Mouse (Mus musculus) liver, adult (tissue): ENCODE results near the gene Prr29.

Experiments
- GATA4 ChIP-seq: IDR thresholded peaks from 2 replicates; pipeline ENCODE4 v1.6.1; 2014; ENCODE audit warnings: mild to moderate bottlenecking, low read length; ENCODE audit not compliant: insufficient replicate concordance

The Prr29 gene

DNA sequence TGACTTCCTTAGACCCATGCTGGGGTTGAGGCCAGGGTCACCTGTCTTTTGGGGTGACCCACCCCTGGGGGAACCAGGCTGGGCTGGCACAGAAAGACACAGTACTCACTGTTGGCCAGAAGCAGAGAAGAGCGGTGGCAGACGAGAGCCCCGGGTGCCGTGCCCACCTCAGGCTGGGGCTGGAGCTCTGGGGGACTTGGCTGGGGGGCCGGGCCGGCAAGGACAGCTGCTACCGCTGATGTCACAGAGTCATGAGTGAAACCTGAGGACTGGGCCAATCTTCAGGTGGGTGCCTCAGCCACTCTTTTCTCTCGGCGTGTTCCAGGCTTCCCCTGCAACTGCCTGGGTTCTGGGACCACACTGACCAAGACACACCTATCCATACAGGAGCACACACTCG, at the start of gene Prr29:
Prr29 (plus strand) TSS at position 107 of the 400 bp plus-strand sequence.
- TF ChIP-seq GATA4, result no peak

DNA sequence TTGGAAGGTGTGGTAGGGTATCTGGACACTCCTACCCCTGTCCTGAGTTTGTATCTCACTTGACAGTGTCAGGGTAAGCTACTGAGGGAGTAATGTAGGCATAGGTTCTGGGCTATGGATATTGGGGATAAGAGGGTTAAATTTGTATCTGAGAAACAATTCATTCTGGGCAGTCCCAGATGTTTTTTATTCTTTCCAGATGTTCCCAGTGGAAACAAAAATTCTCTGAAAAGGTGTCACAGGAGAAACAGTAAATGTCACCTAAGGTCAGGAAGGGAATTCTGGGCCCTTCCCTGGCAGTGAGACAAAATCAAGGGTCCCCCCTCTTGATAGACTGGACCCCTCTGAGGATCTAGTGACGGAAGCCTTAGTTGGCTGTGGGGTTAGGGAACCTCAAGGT, 48.9 kb upstream of the Prr29 start:
- no peak for TF ChIP-seq GATA4

DNA sequence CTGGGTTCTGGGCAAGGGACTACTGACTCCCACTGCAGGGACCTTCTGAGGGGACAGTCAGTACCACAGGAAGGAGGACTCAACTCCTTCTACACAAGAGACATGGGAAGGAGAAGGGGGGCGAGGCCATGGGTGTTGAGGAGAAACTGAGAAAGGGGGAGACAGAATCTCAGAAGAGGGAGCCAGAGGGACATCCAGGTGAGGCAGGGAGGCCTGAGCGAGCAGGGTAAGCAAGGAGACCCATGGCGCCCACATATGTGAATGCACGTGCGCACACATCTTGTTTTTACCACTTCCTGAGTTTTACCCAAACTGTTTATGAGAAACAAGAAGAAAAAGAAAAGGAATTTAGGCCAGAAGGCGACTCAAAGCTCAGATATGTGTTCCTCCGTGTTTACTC, 47.5 kb upstream of the Prr29 start:
- no peak for TF ChIP-seq GATA4

DNA sequence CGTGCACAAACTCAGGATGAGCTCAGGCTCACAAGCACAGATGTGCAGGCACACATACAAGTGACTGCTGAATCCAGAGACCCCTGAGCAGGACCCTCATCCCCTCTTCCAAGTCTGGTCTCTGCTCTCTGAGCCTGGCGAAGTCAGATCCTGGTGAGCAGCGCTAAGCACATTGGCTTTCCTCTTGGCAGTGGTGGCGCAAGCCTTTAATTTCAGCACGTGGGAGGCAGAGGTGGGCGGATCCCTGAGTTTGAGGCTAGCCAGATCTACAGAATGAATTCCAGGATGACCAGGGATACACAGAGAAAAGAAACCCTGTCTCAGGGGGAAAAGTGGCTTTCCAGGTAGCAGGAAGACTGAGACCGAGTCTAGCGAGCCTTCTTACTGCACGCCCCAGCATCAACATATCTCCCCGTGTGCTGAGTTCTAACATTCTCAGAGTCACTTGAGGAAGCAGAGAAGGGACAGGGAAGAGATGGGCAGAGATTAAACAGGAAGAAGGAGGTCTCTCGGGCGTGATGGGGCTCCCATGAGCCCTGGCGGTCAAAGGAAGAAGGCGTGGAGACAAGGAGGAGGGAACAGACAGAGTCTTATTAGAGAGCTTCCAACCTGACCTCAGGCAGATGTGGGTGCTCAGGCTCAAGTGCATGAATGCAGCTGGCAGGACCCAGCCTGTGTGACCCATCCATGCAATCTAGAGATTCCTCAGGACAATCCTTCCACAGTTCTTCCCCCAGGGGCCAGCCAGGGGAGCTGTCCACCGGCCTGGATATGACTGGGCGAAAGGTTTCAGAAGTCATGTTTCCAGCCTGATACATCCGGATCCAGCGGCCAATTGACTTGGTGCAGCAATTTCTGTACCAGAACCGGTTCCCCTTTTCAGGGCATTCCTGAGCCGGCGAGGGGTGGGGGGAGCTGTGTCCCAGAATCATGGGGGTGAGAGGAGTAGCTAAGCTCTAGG, 46.6 kb upstream of the Prr29 start:
- TF ChIP-seq GATA4, result no peak

DNA sequence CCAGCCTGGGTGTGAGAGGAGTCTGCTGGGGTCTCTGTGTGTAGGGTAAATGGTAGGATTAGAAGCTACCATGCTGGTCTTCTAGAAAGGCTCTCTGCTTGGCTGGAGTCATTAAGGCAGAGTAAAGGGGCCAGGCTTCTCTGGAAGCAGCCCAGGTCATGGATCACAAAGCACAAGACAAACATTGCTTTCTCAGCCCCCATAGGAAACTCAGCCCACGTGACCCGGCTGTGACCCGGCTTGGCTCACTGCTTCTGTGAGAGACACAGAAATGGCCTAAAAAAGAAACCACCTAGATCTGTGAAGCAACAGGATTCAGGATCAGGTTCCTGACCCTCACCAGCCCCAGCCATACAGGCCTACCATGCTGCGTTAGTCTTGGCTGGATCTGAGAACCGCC, 40.4 kb upstream of the Prr29 start:
- no peak for TF ChIP-seq GATA4

DNA sequence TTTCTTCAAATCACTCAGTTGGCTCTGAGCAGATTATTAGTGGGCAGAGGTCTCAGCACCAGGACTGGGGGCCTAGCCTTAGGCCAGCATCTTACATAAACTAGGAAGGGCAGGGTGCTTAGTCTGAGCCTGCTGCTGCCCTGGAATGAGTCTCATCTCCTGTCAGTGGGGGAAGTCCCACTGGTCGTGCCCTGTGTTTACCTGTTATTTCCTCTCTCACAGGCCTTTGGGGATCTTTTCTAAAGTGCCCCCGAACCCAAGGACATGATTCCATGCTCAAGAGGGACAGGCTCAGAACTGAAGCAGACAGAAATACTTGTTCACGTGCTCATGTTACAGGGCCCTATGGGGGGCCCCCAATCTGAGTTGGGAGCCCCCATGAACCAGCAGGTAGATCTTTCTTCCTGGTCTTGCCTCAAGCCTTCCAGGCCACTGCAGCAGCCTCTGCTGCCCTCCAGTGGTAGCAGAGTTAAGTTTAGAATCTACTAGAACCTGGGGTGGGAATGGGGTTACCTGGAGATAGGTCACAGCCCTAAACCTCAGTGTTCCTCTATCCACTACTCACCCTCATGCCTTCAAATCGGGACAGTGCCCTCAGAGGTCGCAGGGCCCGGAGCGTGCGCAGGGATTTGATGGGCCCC, 39.6 kb upstream of the Prr29 start:
- no peak for TF ChIP-seq GATA4

DNA sequence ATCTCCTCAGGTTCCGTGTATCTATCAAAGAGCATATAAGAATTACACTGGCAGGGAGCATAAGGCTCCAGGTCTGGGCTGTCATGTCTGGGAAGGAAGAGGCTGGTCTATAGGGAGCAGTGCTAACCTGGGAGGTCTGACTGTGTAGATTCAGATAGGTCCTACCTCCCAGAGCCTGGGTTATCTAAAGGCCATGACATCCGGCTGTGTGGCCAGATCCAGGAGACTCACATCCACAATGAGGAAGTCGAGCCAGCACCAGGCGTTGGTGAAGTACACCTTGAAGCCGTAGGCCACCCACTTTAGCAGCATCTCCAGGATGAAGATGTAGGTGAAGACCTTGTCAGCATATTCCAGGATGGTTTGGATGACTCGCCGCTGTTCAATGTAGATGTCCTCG, 38.8 kb upstream of the Prr29 start:
- TF ChIP-seq GATA4, result no peak

DNA sequence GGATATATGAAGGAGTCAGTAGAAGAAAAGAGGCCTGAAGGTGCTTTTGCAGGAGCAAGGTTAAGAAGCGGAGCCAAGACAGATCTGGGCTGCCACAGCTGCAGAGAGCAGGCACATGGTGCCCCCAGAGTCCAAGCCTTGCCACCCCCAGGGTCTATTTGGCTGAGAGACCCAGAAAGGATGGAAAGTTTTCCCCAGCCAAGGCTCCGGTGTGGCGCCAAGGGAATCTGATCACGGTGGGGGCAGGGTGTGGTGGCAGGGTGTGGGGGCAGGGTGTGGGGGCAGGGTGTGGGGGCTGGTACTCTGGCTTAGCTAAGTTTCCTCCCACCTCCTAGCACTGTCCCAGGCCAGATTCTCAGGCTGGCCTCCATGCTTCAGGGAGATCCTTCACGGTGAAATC, 36.8 kb upstream of the Prr29 start:
- no peak for TF ChIP-seq GATA4

DNA sequence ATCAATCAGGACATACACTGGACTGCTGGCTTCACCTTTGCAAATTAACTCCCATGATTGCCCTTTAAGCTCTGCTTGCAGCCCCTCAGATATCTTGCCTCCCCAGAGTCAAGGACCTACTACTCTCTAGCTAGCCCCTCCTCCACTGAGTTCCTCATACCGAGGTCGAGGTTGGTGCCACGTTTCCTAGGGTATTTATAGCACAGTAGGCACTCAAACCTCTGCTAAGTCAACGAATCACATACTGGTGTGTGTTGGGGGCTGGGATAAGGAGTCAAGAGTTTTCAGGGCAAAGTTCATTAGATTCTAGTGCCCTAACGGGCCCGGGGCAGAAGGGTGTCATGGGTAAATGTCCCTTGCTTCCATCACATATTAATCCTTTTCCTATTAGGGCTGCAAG, 36.1 kb upstream of the Prr29 start:
- TF ChIP-seq GATA4, result no peak

DNA sequence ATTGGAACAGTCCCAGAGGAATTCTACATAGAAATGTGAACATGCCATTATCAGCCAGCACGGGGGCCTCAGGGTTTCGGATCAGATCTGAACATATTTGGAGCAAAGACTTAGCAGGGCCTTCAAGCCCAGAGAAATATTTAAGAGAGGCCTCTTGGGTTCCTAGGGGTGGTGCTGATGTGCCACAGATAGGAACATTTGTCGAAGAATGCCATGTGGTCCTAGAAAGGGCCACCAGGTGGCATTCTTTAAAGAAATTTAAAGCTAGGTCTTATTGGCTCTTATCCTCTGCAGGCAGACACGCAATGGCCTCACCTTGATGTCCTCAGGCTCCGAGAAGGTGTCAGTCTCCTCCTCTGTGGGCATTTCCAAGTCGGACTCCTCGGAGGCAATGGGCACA, 35.6 kb upstream of the Prr29 start:
- TF ChIP-seq GATA4, result no peak

DNA sequence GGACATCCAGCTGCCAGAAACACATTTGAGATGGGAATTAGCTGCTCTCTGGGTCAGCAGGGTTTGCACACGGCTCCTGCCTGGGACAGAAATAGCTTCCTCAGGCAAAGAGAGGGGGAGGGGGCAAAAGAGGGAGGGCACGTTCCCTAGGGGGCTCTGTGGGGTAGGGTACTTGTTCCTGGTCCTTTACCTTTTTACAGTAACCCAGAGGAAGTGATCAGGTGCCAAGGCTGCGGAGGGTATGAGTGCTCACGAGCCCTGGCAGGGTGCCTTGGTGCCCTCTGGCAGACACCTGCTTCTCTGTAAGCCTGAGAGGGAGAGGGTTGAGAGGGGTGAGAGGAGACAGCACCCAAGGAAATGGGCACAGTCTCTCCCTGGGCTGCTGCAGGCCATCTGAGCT, 32.8 kb upstream of the Prr29 start:
- TF ChIP-seq GATA4, result no peak

DNA sequence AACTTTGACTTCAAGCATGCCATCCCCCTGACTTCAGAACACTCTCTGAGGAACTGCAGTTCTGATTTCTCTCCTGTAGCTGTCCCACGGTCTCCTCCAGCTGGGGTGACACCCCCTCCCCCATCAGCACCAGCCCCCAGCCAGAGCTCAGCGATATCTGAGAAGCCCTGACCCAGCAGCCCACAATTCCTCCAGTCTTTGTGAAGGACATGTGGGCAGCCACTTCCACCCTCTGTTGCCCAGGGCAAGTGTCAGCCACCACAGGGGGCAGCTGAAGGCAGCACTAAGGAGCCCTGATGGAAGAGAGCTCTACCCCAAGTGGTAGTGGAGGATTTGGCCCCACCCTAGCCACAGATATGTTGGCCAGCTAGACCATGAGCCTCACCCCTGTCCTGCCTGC, 31.2 kb upstream of the Prr29 start:
- no peak for TF ChIP-seq GATA4

DNA sequence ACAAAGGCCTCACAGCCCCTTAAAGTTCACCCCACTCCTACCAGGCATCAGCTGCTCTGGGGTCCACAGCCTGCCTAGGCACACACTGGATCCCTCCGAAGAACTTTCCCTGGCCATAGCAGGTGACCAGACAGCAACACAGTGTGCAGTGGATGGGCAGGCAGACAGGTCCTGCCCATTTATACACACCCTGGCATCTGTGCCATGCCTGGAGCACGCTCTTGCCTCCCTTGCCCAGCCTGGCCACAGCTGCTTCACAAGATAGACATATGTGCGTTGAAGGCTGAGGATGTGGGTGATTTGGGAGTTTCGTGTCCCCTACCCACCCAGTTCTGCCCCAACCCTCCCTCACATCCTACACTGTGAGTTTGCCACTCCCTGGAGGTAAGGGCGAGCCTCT, 27.2 kb upstream of the Prr29 start:
- TF ChIP-seq GATA4, result no peak

DNA sequence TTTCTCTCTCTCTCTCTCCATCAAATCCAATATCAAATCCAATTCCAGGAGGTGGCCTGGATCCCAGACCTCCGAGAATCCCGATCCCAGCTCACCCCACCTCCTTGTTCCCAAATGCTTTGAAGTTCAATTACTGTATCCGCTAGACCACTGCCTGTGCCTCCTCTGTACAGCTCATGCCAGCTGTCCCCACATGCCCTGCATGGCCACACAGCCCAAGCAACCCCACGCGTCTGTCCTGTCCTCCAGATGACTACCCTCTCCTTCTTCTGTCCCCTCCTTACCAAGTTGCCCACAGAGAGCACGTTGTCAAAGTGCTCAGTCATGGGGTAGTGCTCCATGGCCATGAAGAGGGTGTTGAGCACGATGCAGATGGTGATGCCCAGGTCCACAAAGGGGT, 26.4 kb upstream of the Prr29 start:
- TF ChIP-seq GATA4, result no peak

DNA sequence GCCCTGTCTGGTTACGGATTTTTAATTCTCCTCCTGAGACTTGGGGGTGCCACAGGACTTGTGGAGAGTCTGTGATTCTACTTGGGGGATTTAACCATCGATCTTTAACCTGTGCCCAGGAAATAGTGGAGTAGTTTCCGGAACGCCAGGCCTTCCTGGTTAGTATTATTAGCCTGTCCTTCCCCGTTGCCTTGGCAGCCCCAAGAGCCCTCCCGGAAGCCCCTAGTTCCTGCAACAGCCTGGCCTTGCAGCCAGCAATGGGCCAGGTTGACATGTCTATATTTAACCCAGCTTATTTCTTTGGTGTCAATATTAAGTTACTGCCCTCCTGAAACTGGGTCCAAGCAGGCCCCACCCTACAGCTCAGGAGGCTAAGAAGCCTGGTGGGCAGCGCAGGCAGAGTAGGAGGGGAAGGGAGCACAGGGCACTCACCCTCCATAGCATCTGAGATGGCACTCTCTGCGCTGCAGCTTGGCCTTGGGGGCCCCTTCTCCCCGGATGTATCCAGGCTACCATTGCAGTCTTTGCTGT, 24.2 kb upstream of the Prr29 start:
- no peak for TF ChIP-seq GATA4

DNA sequence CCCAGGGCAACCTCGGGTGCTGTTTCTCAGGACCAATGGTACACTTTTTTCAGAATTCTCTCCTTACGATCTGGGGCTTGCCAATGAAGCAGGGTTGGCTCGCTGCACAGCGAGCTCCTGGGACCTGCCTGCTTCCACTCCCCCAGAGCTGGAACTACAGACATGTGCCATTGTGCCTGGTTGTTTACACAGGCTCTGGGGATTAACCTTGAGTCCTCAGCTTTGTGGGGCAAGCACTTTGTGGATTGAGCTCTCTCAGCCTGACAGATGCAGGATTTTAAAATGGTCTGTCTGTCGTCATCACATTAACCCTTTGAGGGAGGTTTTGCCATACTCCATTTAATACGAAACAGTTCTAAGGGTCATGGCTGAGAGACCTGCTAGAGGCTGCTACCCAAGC, 20.4 kb upstream of the Prr29 start:
- no peak for TF ChIP-seq GATA4
